Mouse (Mus musculus): ENCODE data around the gene Zmynd8. TPM values are rescaled to one million over a fixed set of nuclear protein-coding genes. Genes with fewer than 3 reads are reported as not detected.

The Zmynd8 gene
- polyA plus RNA-seq (2015; fragmentation: Nextera tagmentation; extraction: Ambion mirVana): 79.3 and 79.5 TPM in 2 replicates

GRCm38 (mm10) chr2:165898202-165899194 lies at the start of gene Zmynd8:
Gene Zmynd8 (minus strand): TSS chr2:165899016.
- Histone ChIP-seq H3K27me3 (replicated peaks) (no peaks in the 10 kb centered on the region), H3K9me3 (replicated peaks) (no peaks in the 10 kb centered on the region), H3K27ac (replicated peaks) (no peak within 1 kb of the TSS), H3K4me2 (no peak within 1 kb of the TSS), H3K36me3 (no peaks in the 10 kb centered on the region), H3K9ac (replicated peaks) (no peak within 1 kb of the TSS), H3K4me3 (replicated peaks) (no peak within 1 kb of the TSS), H3K4me1 (peaks cover 15% of the 10 kb centered on the region)
- no peak for ATAC-seq (ENCODE audit: low FRiP score)
- WGBS: 36% methylated on average over 23 of the region's 23 CpGs

GRCm38 (mm10) chr2:165948007-165948406 lies 49.2 kb upstream of the Zmynd8 start:
- Histone ChIP-seq H3K27me3 (replicated peaks) (no peaks in the 10 kb centered on the region), H3K9ac (replicated peaks) (no peak overlapping the region), H3K27ac (replicated peaks) (no peak overlapping the region), H3K4me1 (no peaks in the 10 kb centered on the region), H3K4me3 (replicated peaks) (no peak overlapping the region), H3K9me3 (replicated peaks) (no peaks in the 10 kb centered on the region), H3K36me3 (no peaks in the 10 kb centered on the region), H3K4me2 (no peak overlapping the region)
- ATAC-seq (ENCODE audit: low FRiP score): no peak
- WGBS: 64% methylated on average over 1 of the region's 1 CpGs

GRCm38 (mm10) chr2:165946046-165946564 lies 47.3 kb upstream of the Zmynd8 start:
- Histone ChIP-seq H3K36me3 (no peaks in the 10 kb centered on the region), H3K4me3 (replicated peaks) (no peak overlapping the region), H3K27ac (replicated peaks) (no peak overlapping the region), H3K27me3 (replicated peaks) (no peaks in the 10 kb centered on the region), H3K9ac (replicated peaks) (no peak overlapping the region), H3K9me3 (replicated peaks) (no peaks in the 10 kb centered on the region), H3K4me2 (no peak overlapping the region), H3K4me1 (no peaks in the 10 kb centered on the region)
- ATAC-seq (ENCODE audit: low FRiP score): no peak
- 85% methylated on average over 1 of the region's 1 CpGs for WGBS

DNA sequence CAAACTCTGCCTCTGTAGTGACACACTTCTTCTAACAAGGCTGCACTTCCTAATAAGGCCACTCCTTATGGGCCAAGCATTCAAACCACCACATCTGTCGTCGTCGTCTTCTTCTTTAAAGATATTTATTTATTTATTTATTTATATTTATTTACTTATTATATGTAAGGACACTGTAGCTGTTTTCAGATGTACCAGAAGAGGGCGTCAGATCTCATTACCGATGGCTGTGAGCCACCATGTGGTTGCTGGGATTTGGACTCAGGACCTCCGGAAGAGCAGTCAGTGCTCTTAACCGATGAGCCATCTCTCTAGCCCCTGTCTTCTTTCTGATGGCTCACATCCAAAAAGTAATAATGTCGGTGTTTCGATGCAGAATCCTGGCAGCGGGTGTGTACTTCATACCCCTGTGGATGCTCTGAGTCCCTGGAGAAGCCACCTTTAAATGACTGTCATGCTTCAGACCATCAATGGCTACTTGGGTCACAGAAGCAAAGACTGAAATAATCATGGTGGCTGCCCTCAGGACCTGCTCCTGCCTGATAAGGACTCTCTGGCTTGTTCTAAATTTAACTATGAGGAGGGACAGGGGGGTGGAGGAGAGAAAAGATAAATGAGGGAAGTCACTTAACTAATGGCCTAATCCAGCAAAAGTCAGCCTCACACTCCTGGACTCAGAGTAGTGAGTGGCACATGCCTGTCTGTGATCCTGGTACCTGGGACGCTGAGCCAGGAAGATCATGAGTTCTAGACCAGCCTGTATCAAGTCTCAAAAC lies 45.9 kb upstream of the Zmynd8 start:
- H3K9ac ChIP-seq (replicated peaks): no peak overlapping the region
- no peak overlapping the region for H3K4me2 ChIP-seq
- H3K9me3 ChIP-seq (replicated peaks): no peaks in the 10 kb centered on the region
- ATAC-seq (ENCODE audit: low FRiP score): no peak
- no peaks in the 10 kb centered on the region for H3K4me1 ChIP-seq
- H3K27ac ChIP-seq (replicated peaks): no peak overlapping the region
- no peak overlapping the region for H3K4me3 ChIP-seq (replicated peaks)
- H3K27me3 ChIP-seq (replicated peaks): no peaks in the 10 kb centered on the region
- WGBS: 82% methylated on average over 11 of the region's 11 CpGs
- no peaks in the 10 kb centered on the region for H3K36me3 ChIP-seq

GRCm38 (mm10) chr2:165943113-165943512 lies 44.3 kb upstream of the Zmynd8 start:
- H3K4me3 ChIP-seq (replicated peaks): no peak overlapping the region
- no peaks in the 10 kb centered on the region for H3K27me3 ChIP-seq (replicated peaks)
- no peaks in the 10 kb centered on the region for H3K4me1 ChIP-seq
- no peaks in the 10 kb centered on the region for H3K36me3 ChIP-seq
- 99% methylated on average over 2 of the region's 2 CpGs for WGBS
- H3K4me2 ChIP-seq: no peak overlapping the region
- H3K27ac ChIP-seq (replicated peaks): no peak overlapping the region
- no peak overlapping the region for H3K9ac ChIP-seq (replicated peaks)
- H3K9me3 ChIP-seq (replicated peaks): no peaks in the 10 kb centered on the region
- no peak for ATAC-seq (ENCODE audit: low FRiP score)

DNA sequence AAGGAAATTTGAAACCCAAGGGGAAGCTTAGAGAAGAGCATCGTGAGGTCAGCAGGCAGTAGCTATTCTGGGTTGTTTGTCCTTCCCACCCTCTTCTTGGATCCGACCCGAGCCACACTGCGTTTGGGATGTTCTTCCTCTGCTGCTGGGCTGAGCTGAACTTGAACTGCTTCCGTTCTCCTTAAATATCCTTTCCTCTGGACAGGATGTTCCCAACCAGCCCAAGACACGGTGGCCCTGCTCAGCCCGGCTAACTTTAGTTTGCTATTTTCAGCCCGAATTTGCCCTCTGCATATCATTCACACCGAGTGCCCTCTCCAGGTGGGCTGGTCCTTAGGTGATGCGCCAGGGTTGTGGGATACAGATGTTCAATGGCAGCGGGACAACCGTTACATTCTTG lies 37.3 kb upstream of the Zmynd8 start:
- WGBS: 73% methylated on average over 12 of the region's 12 CpGs
- no peak for ATAC-seq (ENCODE audit: low FRiP score)

DNA sequence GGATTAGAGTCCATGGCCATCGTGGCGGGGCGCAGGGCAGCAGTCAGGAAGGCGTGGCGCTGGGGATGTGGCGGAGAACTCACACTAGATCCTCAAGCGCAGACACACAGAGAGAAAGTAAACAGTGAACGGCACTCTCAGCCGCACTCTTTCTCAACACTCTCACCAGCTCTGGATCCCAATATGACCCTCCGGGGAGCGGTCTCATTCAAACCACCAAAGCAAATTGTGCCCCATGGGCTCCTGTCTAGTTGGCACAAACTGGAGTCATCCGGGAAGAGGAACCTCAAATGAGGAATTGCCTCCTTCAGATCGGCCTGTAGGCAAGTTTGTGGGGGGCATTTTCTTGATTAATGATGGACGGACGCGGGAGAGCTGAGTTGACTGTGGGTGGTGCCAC lies 28.9 kb upstream of the Zmynd8 start:
- no peak overlapping the region for H3K4me3 ChIP-seq (replicated peaks)
- 94% methylated on average over 16 of the region's 16 CpGs for WGBS
- H3K4me2 ChIP-seq: no peak overlapping the region

More for the DNA sequence above, 37.3 kb upstream of the Zmynd8 start:
- Histone ChIP-seq H3K4me1 (no peaks in the 10 kb centered on the region), H3K4me3 (replicated peaks) (no peak overlapping the region), H3K9me3 (replicated peaks) (no peaks in the 10 kb centered on the region), H3K27me3 (replicated peaks) (no peaks in the 10 kb centered on the region), H3K27ac (replicated peaks) (no peak overlapping the region), H3K9ac (replicated peaks) (no peak overlapping the region), H3K36me3 (no peaks in the 10 kb centered on the region), H3K4me2 (no peak overlapping the region)

DNA sequence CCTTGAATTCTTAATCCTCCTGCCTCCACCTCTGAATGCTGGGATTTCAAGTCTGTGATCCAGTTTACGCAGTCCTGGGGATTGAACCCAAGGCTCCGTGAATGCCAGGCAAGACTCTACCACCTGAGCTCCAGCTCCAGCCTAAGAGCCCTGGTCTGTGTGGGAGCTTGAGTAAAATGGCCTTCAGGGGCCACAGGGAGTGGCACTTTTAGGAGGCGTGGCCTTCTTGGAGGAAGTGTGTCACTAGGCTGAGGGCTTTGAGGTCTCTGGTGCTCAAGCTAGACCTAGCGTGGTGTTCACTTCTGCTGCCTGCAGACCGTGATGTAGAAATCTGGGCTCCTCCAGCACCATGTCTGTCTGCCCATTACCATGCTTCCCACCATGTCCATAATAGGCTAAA lies 27.4 kb upstream of the Zmynd8 start:
- Histone ChIP-seq H3K9ac (replicated peaks) (no peak overlapping the region), H3K4me3 (replicated peaks) (no peak overlapping the region), H3K27me3 (replicated peaks) (no peaks in the 10 kb centered on the region), H3K9me3 (replicated peaks) (no peaks in the 10 kb centered on the region), H3K4me2 (no peak overlapping the region), H3K27ac (replicated peaks) (no peak overlapping the region), H3K36me3 (no peaks in the 10 kb centered on the region), H3K4me1 (peaks cover 3% of the 10 kb centered on the region; the same call in 1 of the 2 replicates)
- no peak for ATAC-seq (ENCODE audit: low FRiP score)
- 92% methylated on average over 5 of the region's 5 CpGs for WGBS

More for the DNA sequence above, 28.9 kb upstream of the Zmynd8 start:
- no peaks in the 10 kb centered on the region for H3K9me3 ChIP-seq (replicated peaks)
- ATAC-seq (ENCODE audit: low FRiP score): no peak
- H3K9ac ChIP-seq (replicated peaks): no peak overlapping the region
- no peak overlapping the region for H3K27ac ChIP-seq (replicated peaks)
- no peaks in the 10 kb centered on the region for H3K36me3 ChIP-seq
- H3K27me3 ChIP-seq (replicated peaks): no peaks in the 10 kb centered on the region
- H3K4me1 ChIP-seq: no peaks in the 10 kb centered on the region

- Histone ChIP-seq H3K4me3 (replicated peaks) (no peak overlapping the region), H3K4me1 (peaks cover 3% of the 10 kb centered on the region; the same call in 1 of the 2 replicates), H3K9ac (replicated peaks) (no peak overlapping the region), H3K27ac (replicated peaks) (no peak overlapping the region), H3K4me2 (no peak overlapping the region), H3K27me3 (replicated peaks) (no peaks in the 10 kb centered on the region), H3K36me3 (no peaks in the 10 kb centered on the region), H3K9me3 (replicated peaks) (no peaks in the 10 kb centered on the region)
- no peak for ATAC-seq (ENCODE audit: low FRiP score)
- 40% methylated on average over 3 of the region's 3 CpGs for WGBS
Observed at GRCm38 (mm10) chr2:165925144-165925543, 26.3 kb upstream of the Zmynd8 start.

GRCm38 (mm10) chr2:165924695-165925094 lies 25.9 kb upstream of the Zmynd8 start:
- H3K4me2 ChIP-seq: no peak overlapping the region
- H3K4me3 ChIP-seq (replicated peaks): no peak overlapping the region
- H3K36me3 ChIP-seq: no peaks in the 10 kb centered on the region
- H3K27me3 ChIP-seq (replicated peaks): no peaks in the 10 kb centered on the region
- H3K9me3 ChIP-seq (replicated peaks): no peaks in the 10 kb centered on the region
- H3K9ac ChIP-seq (replicated peaks): no peak overlapping the region
- peaks cover 3% of the 10 kb centered on the region; the same call in 1 of the 2 replicates for H3K4me1 ChIP-seq
- WGBS: 58% methylated on average over 2 of the region's 2 CpGs
- no peak overlapping the region for H3K27ac ChIP-seq (replicated peaks)
- ATAC-seq (ENCODE audit: low FRiP score): no peak

DNA sequence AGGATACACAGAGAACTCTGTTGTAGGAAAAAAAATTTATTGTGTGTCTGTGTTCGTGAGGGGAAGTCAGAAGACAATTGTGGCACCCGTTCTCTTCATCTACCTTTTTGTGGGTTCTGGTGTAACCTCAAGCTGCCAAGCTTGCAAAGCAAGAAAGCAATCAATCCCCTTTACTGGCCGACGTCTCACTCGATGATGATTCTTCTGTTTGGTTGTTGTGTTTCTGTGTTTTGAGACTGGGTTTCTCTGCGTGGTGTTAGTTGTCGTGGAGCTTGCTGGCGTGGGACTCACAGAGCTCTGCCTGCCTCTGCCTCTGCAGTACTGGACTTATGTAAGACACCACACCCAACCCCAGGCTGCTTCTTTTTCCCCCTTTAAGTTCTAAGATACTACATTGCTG lies 24.9 kb upstream of the Zmynd8 start:
- Histone ChIP-seq H3K4me2 (no peak overlapping the region), H3K27ac (replicated peaks) (no peak overlapping the region), H3K4me3 (replicated peaks) (no peak overlapping the region), H3K9me3 (replicated peaks) (no peaks in the 10 kb centered on the region), H3K27me3 (replicated peaks) (no peaks in the 10 kb centered on the region), H3K36me3 (no peaks in the 10 kb centered on the region), H3K9ac (replicated peaks) (no peak overlapping the region), H3K4me1 (peaks cover 3% of the 10 kb centered on the region; the same call in 1 of the 2 replicates)
- 91% methylated on average over 8 of the region's 8 CpGs for WGBS
- ATAC-seq (ENCODE audit: low FRiP score): no peak

Data from neural tube, embryonic 15.5 days (tissue).